Mouse (Mus musculus): ENCODE results near the gene Lxn. TPM values are rescaled to one million over a fixed set of nuclear protein-coding genes. Genes with fewer than 3 reads are reported as not detected.

The Lxn gene
- total RNA-seq, 2 experiments from 2014 or later, result 6.5 TPM

DNA sequence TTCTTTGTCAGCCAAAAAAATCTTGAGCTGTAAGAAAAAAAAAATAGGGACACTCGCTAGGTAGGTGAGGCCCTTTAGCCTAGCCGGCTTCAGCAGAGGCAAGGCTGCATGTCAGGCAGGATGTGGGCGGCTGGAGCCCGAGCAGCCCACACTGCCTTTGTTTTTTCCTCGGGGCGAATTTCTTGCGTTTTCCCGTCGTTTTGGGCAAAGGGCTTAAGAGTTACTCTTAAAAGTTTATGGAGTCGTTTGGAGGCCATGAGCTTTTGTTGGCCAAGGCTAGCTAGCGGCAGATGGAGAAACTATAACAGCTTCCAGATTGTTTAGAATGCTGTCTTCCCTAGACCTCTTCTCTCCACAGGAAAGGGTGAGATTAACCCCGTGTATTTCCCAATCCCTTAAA lies 725 bp downstream of the Lxn start:
- DNase-seq (ENCODE audit: low spot score), result no peak
- intact Hi-C loops (cut with DNase I), result loop anchor here (5.0 kb wide), 1 partner anchor 119 kb away; the partner anchor contains the start of gene Mfsd1

DNA sequence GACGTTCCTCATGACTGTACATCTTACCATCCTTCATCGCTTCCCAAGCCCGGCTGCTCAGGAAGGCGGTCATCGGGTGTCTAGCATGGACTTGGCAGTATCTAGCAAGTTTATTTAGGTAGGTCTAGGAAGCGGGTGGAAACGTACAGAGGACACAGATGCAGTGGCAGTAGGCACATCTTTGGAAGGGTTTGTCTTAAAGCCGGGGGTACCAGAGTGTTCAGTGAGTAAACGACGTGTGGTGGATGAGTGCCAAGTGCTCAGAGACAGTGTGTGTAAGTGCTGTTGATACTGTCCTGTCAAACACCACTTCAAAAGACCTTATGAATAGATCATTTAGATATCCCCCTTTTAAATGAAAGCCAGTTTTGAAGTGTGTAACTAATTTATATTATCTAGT lies 1.1 kb downstream of the Lxn start:
- no peak for DNase-seq (ENCODE audit: low spot score)
- intact Hi-C loops (cut with DNase I), result loop anchor here (5.0 kb wide), 1 partner anchor 120 kb away; the partner anchor contains the start of gene Mfsd1

DNA sequence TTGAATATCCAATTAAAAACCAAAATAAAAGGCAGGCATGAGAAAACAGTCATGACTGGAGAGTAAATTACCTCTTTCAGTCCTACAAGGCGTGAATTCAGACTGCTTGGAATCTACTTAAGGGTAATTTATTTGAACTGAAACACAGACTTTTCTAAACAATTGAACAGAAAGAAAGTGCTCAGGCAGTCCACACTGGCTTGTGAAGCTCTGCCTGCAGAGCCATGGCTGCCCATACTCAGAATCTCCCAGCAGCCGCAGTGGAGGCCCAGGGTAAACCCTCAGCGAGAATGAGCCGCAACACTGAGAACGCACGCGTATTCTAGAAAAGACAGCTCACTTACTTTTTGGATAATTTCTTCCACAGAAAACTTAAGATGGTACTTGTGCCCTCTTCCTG lies 1.7 kb downstream of the Lxn start:
- intact Hi-C loops (cut with DNase I), result loop anchor here (5.0 kb wide), 1 partner anchor 120 kb away; the partner anchor contains the start of gene Mfsd1

DNA sequence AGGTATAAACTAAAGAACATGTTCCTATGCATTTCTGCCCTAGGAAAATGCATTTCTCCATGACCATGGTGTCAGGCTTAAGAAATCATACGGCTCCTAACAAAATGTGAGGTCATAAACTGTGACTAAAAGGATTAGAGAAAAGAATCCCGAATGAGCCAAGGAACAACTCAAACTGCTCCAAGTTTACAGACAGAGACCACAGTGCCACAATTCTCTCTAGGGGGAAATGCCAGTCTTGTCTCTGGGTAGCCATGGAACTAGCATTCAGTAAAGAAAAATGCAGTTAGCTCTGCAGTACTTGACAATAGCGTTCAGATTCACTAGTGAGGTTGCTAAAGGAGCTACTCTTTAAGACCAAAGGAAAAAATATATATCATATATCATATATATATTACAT lies 3.8 kb downstream of the Lxn start:
- intact Hi-C loops (cut with DNase I), result loop anchor here (5.0 kb wide), 1 partner anchor 122 kb away; the partner anchor contains the start of gene Mfsd1
- DNase-seq (ENCODE audit: low spot score), result no peak

More for the DNA sequence above, 1.7 kb downstream of the Lxn start:
- no peak for DNase-seq (ENCODE audit: low spot score)

DNA sequence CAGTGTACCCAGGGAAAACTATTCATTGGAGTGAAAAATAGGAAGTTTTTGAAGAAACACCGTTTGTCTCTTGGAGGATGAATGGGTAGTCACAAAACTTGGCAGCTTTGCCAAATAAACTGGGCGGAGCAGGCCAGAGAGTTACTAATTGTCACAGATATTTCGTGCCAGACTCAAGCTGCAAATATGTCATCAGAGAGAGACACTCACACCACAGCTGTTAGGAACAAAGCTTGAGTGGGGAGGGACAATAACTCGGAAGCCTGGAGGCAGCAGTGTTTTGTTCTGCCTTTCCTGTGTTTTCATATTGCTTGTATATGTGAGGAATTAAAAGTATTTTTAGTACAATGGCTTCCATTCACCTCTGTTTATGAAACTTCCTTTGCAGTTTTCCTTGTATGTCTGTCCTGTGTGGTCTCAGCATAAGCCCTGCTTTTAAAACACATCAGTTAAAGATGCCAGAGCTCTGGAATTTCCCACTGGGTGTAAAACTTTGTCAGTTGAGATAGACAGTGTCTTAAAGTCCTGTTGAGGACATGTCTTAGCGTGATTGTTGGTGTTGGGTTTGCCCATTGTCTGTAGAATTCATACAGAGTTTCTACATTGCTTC lies 13.0 kb downstream of the Lxn start:
- no peak for DNase-seq (ENCODE audit: low spot score)
- intact Hi-C loops (cut with DNase I), result no loop called here

DNA sequence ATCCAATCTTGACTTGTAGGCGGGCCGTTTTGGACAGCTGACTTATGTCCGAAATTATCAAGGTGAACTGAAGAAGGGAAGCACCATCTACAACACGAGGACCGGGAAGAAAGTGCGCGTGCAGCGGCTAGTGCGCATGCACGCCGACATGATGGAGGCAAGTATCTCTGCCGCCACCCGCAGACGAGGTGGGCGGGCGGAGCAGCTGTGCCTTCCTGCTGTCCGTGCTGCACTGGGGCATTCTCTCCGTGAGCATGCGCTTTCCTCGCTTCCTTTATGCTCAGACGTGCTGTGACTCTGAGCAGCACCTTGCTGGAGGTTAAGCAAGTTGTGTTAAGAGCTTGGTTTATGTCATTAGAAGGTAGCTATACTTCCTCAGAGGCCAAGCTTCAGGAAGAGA lies 14.1 kb downstream of the Lxn start:
- no peak for DNase-seq (ENCODE audit: low spot score)
- intact Hi-C loops (cut with DNase I), result no loop called here

DNA sequence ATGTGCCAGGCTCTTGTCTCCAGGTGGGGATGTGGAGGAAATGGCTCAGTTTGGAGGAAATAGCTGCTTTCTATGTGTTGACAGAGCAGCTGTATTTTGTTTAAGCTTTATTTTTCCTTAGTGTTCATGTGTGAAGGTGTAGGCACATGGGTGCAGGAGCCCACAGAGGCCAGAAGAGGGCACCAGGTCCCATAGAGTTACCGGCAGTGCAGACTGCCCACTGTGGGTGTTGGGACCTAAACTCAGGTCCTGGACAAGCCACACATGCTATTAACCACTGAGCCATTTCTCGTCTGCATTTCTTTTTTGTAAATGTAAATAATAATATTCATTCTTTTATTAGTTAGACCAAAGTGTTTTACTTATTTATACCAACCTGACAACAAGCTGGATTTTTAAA lies 16.6 kb downstream of the Lxn start:
- intact Hi-C loops (cut with DNase I), result no loop called here
- no peak for DNase-seq (ENCODE audit: low spot score)

DNA sequence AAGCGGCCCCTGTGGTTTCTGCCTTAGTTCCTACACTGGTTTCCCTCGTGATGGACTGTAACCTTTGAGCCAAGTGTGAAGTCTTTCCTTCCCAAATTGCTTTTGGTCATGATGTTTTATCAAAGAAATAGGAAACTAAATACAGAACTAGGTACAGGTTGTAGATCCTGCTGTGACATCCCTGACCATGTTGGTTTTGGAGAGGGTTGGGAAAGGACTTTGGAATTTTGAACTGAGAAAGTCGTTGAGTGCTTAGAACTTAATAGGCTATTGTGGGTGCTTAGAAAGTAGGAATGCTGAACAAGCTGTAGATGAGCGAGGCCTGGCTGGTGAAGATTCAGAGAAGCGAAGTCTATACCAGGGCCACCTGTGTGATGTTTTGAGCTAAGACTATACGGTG lies 29.7 kb downstream of the Lxn start:
- intact Hi-C loops (cut with DNase I), result no loop called here
- DNase-seq (ENCODE audit: low spot score), result no peak

DNA sequence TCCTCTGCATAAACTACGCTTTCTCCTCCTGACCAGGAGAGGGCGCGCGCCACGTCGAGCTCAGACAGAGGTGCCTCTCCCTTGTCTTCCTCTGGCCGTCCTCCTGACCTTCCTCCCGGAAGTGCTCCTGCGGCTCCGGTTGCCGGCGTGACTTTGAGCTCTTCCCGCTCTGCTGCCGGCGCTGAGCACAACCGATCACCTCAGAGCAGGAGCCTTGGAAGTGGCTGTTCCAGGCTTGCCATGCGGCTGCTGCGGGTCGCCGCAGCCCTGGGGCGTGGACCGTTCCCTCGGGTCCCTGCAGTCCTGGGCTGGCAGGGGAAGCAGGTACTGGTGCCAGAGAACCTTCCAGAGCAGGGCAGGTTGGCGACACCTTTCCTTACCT lies 33.7 kb downstream of the Lxn start, which contains the start of gene Gfm1:
Gfm1 (plus strand) TSS at position 98 of the 382 bp plus-strand sequence.
- intact Hi-C loops (cut with DNase I), result loop anchor here (2.0 kb wide), 1 partner anchor 77 kb away; no protein-coding TSS in a partner anchor

DNA sequence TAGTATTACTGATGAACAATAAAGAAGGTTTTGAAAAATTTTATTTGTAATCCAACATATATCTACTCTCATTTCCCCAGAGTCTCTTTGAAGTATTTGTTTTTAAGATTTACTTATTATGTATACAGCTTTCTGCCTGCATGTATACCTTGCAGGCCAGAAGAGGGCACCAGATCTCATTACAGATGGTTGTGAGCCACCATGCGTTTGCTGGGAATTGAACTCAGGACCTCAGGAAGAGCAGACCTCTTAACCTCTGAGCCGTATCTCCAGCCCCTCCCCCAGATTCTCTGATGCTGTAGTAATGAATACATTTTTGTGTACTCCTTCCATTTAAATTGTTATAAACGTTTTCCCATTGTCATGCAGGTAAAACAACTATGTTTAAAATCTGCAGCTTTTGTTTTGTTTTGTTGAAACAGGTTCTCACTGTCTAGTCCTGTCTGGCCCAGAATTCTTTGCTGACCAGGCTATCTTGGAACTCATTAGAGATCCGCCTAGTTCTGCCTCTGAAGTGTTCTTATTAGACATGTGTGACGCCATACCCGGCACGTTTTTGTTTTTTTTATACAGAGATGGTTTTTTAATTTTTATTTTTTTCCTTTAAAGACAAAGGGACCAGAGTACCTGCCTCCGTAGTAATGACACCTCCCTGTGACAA lies 34.3 kb downstream of the Lxn start:
- intact Hi-C loops (cut with DNase I), result no loop called here
- DNase-seq (ENCODE audit: low spot score), result no peak

More for the DNA sequence above, 33.7 kb downstream of the Lxn start, which contains the start of gene Gfm1:
- DNase-seq (ENCODE audit: low spot score), result peak; percentile 65

Other genes with a start within 250 kb of the Lxn start
- 100 to 1,000 TPM; 328 to 331 TPM for gene Mlf1, start 89.8 kb downstream of the Lxn start, total RNA-seq (2021)
- not detected for gene Gm17402, start 88.8 kb downstream of the Lxn start, total RNA-seq (2021)
- gene Gfm1, start 33.8 kb downstream of the Lxn start, total RNA-seq (2021), result 100 to 1,000 TPM; 226 to 229 TPM
- under 1 TPM; 0.53 to 0.62 TPM for gene Rarres1, start 51.6 kb upstream of the Lxn start, total RNA-seq (2021)
- 10 to 100 TPM; 22.5 to 26.9 TPM for gene Mfsd1, start 118.8 kb upstream of the Lxn start, total RNA-seq (2021)

All from heart, postnatal 25 days (tissue).